Mouse (Mus musculus): ENCODE measurements around the gene Limch1. TPM values are rescaled to one million over a fixed set of nuclear protein-coding genes. Genes with fewer than 3 reads are reported as not detected.

Gene Limch1
- polyA plus RNA-seq, 1 experiment from 2014 or later = 81.0 TPM

DNA sequence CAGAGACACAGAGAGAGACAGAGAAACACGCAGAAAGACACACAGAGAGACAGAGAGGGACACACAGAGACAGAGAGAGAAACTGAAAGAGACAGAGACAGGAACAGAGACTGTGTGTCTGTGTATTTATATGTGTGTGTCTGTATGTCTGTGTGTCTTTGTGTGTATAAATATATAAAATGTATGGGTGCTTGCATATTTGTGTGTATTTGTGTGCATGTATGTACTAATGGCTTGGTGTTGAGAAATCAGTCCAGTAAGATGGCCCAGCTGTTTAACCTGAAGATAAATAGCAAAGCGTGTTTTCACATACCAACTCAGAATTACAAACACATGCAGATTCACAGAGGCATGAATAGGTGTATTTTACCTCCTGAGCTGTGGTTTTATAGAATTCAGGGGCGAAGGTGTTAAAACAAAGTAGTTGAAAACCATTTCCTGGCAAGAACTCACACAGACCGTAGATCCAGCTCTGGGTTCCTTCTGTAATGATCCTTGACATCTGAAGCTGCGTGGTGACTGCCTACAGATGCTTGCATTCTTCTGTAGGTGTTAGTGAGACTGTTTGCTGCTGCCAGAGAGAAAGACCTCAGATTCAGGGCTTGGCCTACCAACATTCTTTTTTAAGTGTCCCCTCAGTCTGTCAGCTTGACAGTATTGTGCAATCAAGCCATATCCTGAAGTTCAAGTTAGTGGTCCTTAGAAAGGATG, 140.9 kb downstream of the Limch1 start:
- WGBS = 86% methylated on average over 5 of the region's 5 CpGs
- Histone ChIP-seq H3K9ac (replicated peaks; ENCODE audit: low read depth, low read length) (no peak overlapping the region), H3K9me3 (ENCODE audit: control insufficient read depth, low read length) (peaks cover 4% of the 10 kb centered on the region), H3K27ac (ENCODE audit: low read length) (no peak overlapping the region), H3K4me1 (replicated peaks; ENCODE audit: control insufficient read depth, insufficient read depth, low read length) (peaks cover 10% of the 10 kb centered on the region), H3K4me3 (replicated peaks; ENCODE audit: low read length) (no peak overlapping the region), H3K36me3 (ENCODE audit: control insufficient read depth, insufficient read depth) (no peaks in the 10 kb centered on the region), H3K27me3 (replicated peaks; ENCODE audit: control insufficient read depth, insufficient read depth, low read length) (no peaks in the 10 kb centered on the region), H3K4me2 (ENCODE audit: low read length) (no peak overlapping the region)
- ATAC-seq = no peak

DNA sequence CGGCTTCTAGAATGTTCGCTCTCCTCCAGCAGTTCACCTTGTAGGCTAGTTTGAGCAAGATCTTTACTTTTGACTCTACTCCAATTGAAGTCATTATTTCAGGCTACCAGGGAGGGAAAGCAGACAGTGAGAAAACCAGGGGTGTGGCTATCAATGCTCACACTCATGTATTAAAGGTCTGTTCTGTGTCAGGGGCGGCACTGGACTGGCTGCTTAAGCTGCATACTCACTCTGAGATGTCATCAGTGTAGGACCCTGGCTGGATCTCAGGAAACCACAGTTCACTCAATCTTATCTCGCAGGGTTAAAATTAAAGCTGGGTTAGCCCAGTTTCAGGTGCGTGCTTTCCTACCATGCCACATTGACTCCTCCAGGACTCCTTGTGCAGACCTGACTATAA, 142.4 kb downstream of the Limch1 start:
- WGBS = 97% methylated on average over 5 of the region's 5 CpGs
- H3K9me3 ChIP-seq (ENCODE audit: control insufficient read depth, low read length) = peaks cover 4% of the 10 kb centered on the region

GRCm38 (mm10) chr5:66889337-66889736, 143.7 kb downstream of the Limch1 start:
- H3K4me1 ChIP-seq (replicated peaks; ENCODE audit: control insufficient read depth, insufficient read depth, low read length) = peaks cover 10% of the 10 kb centered on the region
- H3K27me3 ChIP-seq (replicated peaks; ENCODE audit: control insufficient read depth, insufficient read depth, low read length) = no peaks in the 10 kb centered on the region
- H3K4me3 ChIP-seq (replicated peaks; ENCODE audit: low read length) = no peak overlapping the region
- peak overlapping the region; percentile 29; the same call in 1 of the 2 replicates for H3K27ac ChIP-seq (ENCODE audit: low read length)
- H3K9me3 ChIP-seq (ENCODE audit: control insufficient read depth, low read length) = peaks cover 4% of the 10 kb centered on the region
- H3K4me2 ChIP-seq (ENCODE audit: low read length) = peak overlapping the region; percentile 34; the same call in 1 of the 2 replicates
- H3K9ac ChIP-seq (replicated peaks; ENCODE audit: low read depth, low read length) = no peak overlapping the region
- ATAC-seq = peak; percentile 95
- no peaks in the 10 kb centered on the region for H3K36me3 ChIP-seq (ENCODE audit: control insufficient read depth, insufficient read depth)
- WGBS = 29% methylated on average over 11 of the region's 11 CpGs

More for the DNA sequence above, 142.4 kb downstream of the Limch1 start:
- peaks cover 10% of the 10 kb centered on the region for H3K4me1 ChIP-seq (replicated peaks; ENCODE audit: control insufficient read depth, insufficient read depth, low read length)
- ATAC-seq = no peak
- H3K4me3 ChIP-seq (replicated peaks; ENCODE audit: low read length) = no peak overlapping the region
- no peaks in the 10 kb centered on the region for H3K27me3 ChIP-seq (replicated peaks; ENCODE audit: control insufficient read depth, insufficient read depth, low read length)
- no peak overlapping the region for H3K4me2 ChIP-seq (ENCODE audit: low read length)
- H3K36me3 ChIP-seq (ENCODE audit: control insufficient read depth, insufficient read depth) = no peaks in the 10 kb centered on the region
- H3K27ac ChIP-seq (ENCODE audit: low read length) = no peak overlapping the region
- no peak overlapping the region for H3K9ac ChIP-seq (replicated peaks; ENCODE audit: low read depth, low read length)

DNA sequence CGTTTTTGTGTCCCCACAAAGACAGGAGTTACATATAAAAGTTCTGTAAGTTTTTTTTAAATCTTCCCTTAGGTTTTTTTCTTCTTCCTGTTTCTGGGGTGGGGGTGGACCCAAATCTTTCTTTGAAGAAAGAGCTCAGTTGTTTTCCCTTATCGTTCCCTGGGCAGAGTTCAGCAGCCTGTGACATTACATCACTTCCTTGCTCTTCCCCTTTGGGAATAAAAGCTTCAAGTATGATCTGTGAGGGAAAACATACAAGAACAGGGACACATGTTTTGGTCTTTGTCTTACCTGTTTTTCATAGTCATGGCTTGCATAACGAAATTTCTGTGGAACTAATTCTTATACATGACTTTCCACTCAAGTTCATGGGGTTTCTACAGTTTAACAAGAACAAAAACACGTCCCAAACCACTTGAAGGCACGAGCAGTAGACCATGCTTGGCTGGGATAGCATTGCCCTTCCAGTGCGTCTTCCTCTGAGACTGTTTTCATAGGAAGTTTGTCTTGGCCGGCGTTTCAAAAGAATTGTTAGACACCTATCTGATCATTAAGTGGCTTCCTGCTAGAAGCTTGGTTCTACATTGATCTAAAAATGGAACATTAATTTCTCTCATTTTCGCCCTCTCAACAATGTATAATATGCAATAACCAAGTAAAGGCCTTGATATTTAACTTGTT, 150.0 kb downstream of the Limch1 start:
- H3K4me2 ChIP-seq (ENCODE audit: low read length) = no peak overlapping the region
- H3K4me1 ChIP-seq (replicated peaks; ENCODE audit: control insufficient read depth, insufficient read depth, low read length) = no peaks in the 10 kb centered on the region
- no peak overlapping the region for H3K9ac ChIP-seq (replicated peaks; ENCODE audit: low read depth, low read length)
- no peaks in the 10 kb centered on the region for H3K27me3 ChIP-seq (replicated peaks; ENCODE audit: control insufficient read depth, insufficient read depth, low read length)
- H3K4me3 ChIP-seq (replicated peaks; ENCODE audit: low read length) = no peak overlapping the region
- no peak overlapping the region for H3K27ac ChIP-seq (ENCODE audit: low read length)
- WGBS = 85% methylated on average over 9 of the region's 9 CpGs
- H3K36me3 ChIP-seq (ENCODE audit: control insufficient read depth, insufficient read depth) = no peaks in the 10 kb centered on the region
- H3K9me3 ChIP-seq (ENCODE audit: control insufficient read depth, low read length) = no peaks in the 10 kb centered on the region
- no peak for ATAC-seq

DNA sequence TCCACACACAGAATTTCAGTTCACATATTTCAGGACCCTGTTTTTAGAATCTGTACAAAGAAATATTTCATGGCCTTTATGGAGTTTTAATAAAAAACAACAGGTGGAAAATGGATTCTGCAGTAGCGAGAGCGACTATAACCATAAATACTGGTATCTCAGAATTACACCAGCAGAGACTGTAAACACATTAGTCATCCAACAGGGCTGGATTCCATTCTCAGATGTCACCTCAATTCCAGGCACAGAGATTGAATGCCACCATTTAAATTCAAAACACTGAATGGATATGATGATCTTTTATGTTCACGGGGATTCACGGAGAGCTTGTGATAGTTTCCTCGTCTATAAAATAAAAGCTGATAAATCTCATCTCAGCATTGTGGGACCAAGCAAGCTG, 152.0 kb downstream of the Limch1 start:
- no peaks in the 10 kb centered on the region for H3K4me1 ChIP-seq (replicated peaks; ENCODE audit: control insufficient read depth, insufficient read depth, low read length)
- no peaks in the 10 kb centered on the region for H3K36me3 ChIP-seq (ENCODE audit: control insufficient read depth, insufficient read depth)
- H3K27me3 ChIP-seq (replicated peaks; ENCODE audit: control insufficient read depth, insufficient read depth, low read length) = no peaks in the 10 kb centered on the region
- no peak overlapping the region for H3K27ac ChIP-seq (ENCODE audit: low read length)
- H3K9ac ChIP-seq (replicated peaks; ENCODE audit: low read depth, low read length) = no peak overlapping the region
- WGBS = 88% methylated on average over 5 of the region's 5 CpGs
- H3K4me2 ChIP-seq (ENCODE audit: low read length) = no peak overlapping the region
- no peak for ATAC-seq
- H3K9me3 ChIP-seq (ENCODE audit: control insufficient read depth, low read length) = no peaks in the 10 kb centered on the region
- H3K4me3 ChIP-seq (replicated peaks; ENCODE audit: low read length) = no peak overlapping the region

- Histone ChIP-seq H3K27ac (ENCODE audit: low read length) (no peak overlapping the region), H3K9ac (replicated peaks; ENCODE audit: low read depth, low read length) (no peak overlapping the region), H3K4me3 (replicated peaks; ENCODE audit: low read length) (no peak overlapping the region), H3K4me1 (replicated peaks; ENCODE audit: control insufficient read depth, insufficient read depth, low read length) (no peaks in the 10 kb centered on the region), H3K9me3 (ENCODE audit: control insufficient read depth, low read length) (no peaks in the 10 kb centered on the region), H3K4me2 (ENCODE audit: low read length) (no peak overlapping the region), H3K27me3 (replicated peaks; ENCODE audit: control insufficient read depth, insufficient read depth, low read length) (no peaks in the 10 kb centered on the region), H3K36me3 (ENCODE audit: control insufficient read depth, insufficient read depth) (no peaks in the 10 kb centered on the region)
- 89% methylated on average over 1 of the region's 1 CpGs for WGBS
- no peak for ATAC-seq
Measured at GRCm38 (mm10) chr5:66898252-66898651, 152.6 kb downstream of the Limch1 start.

GRCm38 (mm10) chr5:66898811-66899430, 153.3 kb downstream of the Limch1 start:
- Histone ChIP-seq H3K27ac (ENCODE audit: low read length) (no peak overlapping the region), H3K27me3 (replicated peaks; ENCODE audit: control insufficient read depth, insufficient read depth, low read length) (no peaks in the 10 kb centered on the region), H3K4me3 (replicated peaks; ENCODE audit: low read length) (no peak overlapping the region), H3K36me3 (ENCODE audit: control insufficient read depth, insufficient read depth) (no peaks in the 10 kb centered on the region), H3K9ac (replicated peaks; ENCODE audit: low read depth, low read length) (no peak overlapping the region), H3K4me2 (ENCODE audit: low read length) (no peak overlapping the region), H3K4me1 (replicated peaks; ENCODE audit: control insufficient read depth, insufficient read depth, low read length) (no peaks in the 10 kb centered on the region), H3K9me3 (ENCODE audit: control insufficient read depth, low read length) (no peaks in the 10 kb centered on the region)
- ATAC-seq = no peak
- WGBS = 82% methylated on average over 9 of the region's 9 CpGs

DNA sequence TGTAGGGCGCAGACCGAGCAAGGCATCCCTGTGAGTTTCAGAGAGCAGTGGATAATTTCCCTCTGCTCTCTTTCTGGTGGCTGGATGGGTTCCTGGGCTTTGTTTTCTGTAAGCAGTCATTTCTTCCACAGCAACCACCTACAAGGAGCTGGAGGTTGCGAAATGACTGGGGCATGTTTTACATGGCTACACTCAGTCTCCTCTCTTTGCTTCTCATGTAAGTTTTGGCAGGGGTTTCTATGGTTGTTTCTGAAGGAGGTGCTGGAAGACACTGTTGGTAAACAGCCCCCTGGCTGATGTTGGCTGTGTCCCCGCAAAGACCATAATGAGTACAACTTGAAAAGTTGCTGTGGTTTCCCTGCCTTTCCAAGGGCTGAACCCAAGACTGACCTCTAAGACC, 155.5 kb downstream of the Limch1 start:
- Histone ChIP-seq H3K27ac (ENCODE audit: low read length) (no peak overlapping the region), H3K4me2 (ENCODE audit: low read length) (no peak overlapping the region), H3K4me3 (replicated peaks; ENCODE audit: low read length) (no peak overlapping the region), H3K27me3 (replicated peaks; ENCODE audit: control insufficient read depth, insufficient read depth, low read length) (no peaks in the 10 kb centered on the region), H3K9me3 (ENCODE audit: control insufficient read depth, low read length) (no peaks in the 10 kb centered on the region), H3K9ac (replicated peaks; ENCODE audit: low read depth, low read length) (no peak overlapping the region), H3K36me3 (ENCODE audit: control insufficient read depth, insufficient read depth) (no peaks in the 10 kb centered on the region), H3K4me1 (replicated peaks; ENCODE audit: control insufficient read depth, insufficient read depth, low read length) (no peaks in the 10 kb centered on the region)
- no peak for ATAC-seq
- 95% methylated on average over 4 of the region's 4 CpGs for WGBS

DNA sequence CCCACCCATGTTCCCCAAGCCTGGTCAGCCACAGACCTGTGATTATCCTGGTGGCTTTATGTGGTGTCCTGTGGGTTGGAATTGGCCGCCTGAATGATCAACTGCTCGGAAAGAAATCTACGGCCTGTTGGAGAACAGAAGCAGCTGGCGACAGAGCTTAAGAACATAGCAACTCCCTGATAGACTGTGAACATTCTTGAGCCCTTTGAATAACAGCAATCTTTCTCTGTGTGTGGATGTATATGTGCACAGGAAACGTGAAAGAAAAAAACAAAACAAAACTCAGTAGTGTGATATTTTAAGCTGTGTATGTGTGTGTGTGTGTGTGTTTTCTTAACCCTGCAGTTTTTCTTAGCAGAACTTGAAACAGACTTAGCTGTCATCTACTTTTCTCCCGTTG, 159.2 kb downstream of the Limch1 start:
- no peaks in the 10 kb centered on the region for H3K4me1 ChIP-seq (replicated peaks; ENCODE audit: control insufficient read depth, insufficient read depth, low read length)
- no peak for ATAC-seq
- no peak overlapping the region for H3K27ac ChIP-seq (ENCODE audit: low read length)
- no peak overlapping the region for H3K9ac ChIP-seq (replicated peaks; ENCODE audit: low read depth, low read length)
- WGBS = 85% methylated on average over 6 of the region's 6 CpGs
- H3K27me3 ChIP-seq (replicated peaks; ENCODE audit: control insufficient read depth, insufficient read depth, low read length) = no peaks in the 10 kb centered on the region
- no peak overlapping the region for H3K4me3 ChIP-seq (replicated peaks; ENCODE audit: low read length)
- no peaks in the 10 kb centered on the region for H3K36me3 ChIP-seq (ENCODE audit: control insufficient read depth, insufficient read depth)
- H3K9me3 ChIP-seq (ENCODE audit: control insufficient read depth, low read length) = no peaks in the 10 kb centered on the region
- H3K4me2 ChIP-seq (ENCODE audit: low read length) = no peak overlapping the region

Measured in forebrain, embryonic 16.5 days (tissue).